Mouse (Mus musculus) hindbrain, embryonic 10.5 days (tissue): ENCODE results near the gene Ulk4. TPM values are rescaled to one million over a fixed set of nuclear protein-coding genes. Genes with fewer than 3 reads are reported as not detected.

Experiments used
- DNase-seq: peaks from one replicate; pipeline ENCODE4 v3.0.0-alpha.2; 2017; ENCODE audit warnings: low spot score
- H3K27ac ChIP-seq: fragments of 300-500 bp; sonication (generic); 2 replicates; pipeline ENCODE4 v1.5.1; 2016; ENCODE audit warnings: mild to moderate bottlenecking, moderate library complexity
- H3K27me3 ChIP-seq: fragments of 300-500 bp; sonication (generic); 2 replicates; pipeline ENCODE4 v1.6.1; 2016; ENCODE audit warnings: mild to moderate bottlenecking; ENCODE audit not compliant: poor library complexity, insufficient read depth, severe bottlenecking
- H3K36me3 ChIP-seq: fragments of 300-500 bp; sonication (generic); 2 replicates; pipeline ENCODE4 v1.6.1; 2016; ENCODE audit warnings: mild to moderate bottlenecking, moderate library complexity
- H3K4me1 ChIP-seq: fragments of 300-500 bp; sonication (generic); replicated peaks from 2 replicates; pipeline ENCODE4 v1.6.1; 2016; ENCODE audit warnings: mild to moderate bottlenecking
- H3K4me3 ChIP-seq: fragments of 300-500 bp; sonication (generic); 2 replicates; pipeline ENCODE4 v1.5.1; 2016; ENCODE audit warnings: mild to moderate bottlenecking, moderate library complexity
- H3K9me3 ChIP-seq: fragments of 300-500 bp; sonication (generic); 2 replicates; pipeline ENCODE4 v1.6.1; 2016; ENCODE audit warnings: mild to moderate bottlenecking, moderate library complexity
- WGBS: fragments of 180-500 bp; shearing (Covaris S2); methylation state at CpG from one replicate; pipeline ENCODE4 v1.1.7; 2016; 5-methylcytosine and 5-hydroxymethylcytosine counted together
- polyA plus RNA-seq: library from polyadenylated mRNA; unstranded; fragments of >200 nt; fragmentation: Nextera tagmentation; extraction: Ambion mirVana; gene quantifications from 2 replicates; pipeline ENCODE4 v1.2.1, GENCODE M21; 2016

The Ulk4 gene
- polyA plus RNA-seq, 1 experiment from 2014 or later: 123 TPM

DNA sequence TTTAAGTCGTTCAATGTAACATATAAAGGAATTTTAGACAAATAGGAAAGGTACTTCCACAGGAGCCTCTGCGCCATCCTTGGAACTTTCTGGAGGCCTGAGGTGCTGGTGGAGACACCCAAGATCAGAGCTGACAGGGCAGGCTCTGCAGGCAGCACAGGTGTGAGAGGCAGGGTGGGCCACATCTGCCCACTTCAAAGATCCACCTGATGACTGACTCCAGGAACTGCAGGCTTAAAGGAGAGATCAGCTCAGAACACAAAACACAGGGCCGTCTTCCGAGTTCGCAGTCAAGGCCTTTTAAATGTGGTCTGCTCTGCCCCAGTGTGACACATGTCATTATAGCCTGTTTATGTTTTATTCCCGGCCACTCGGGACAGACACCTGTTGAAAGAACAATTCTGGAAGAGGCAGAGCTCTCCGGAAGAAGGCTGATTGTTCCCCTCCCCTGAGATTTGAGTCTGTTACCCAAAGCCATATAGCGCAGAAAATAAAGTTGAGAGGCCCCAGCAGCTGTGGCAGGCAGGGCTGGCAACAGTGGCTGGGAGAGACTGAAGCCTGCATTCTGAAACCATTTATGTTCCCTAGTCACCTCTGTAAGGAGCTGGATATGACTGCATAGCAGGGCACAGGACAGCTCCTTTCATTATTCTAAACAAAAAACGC lies 205.4 kb downstream of the Ulk4 start:
- no peaks in the 10 kb centered on the region for H3K36me3 ChIP-seq
- WGBS: 74% methylated on average over 10 of the region's 10 CpGs
- peaks cover 38% of the 10 kb centered on the region for H3K4me1 ChIP-seq
- H3K27me3 ChIP-seq: no peaks in the 10 kb centered on the region
- DNase-seq: no peak
- H3K9me3 ChIP-seq: no peaks in the 10 kb centered on the region
- no peak overlapping the region for H3K4me3 ChIP-seq
- 0 out of 2 replicates have a peak overlapping the region, but pooled peaks have one; percentile 30 for H3K27ac ChIP-seq

DNA sequence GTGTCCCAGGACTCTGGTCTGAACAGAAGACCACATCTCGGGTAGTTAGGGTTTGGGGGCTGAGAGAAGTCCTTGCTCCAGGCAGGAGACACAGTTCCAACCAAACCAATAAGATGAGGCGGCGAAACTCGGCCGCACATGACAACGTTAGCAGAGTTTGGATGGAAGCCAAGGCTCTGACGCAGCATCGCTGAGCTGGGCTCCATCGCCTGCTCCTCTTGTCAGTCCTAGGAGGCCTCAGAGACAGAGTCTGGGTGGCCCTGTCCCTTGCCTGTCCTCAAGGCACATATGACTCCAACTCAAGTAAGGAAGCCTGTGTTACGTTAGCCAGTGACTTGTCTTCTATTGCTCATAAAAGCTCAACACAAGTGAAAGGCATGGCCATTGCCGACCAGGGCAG lies 205.9 kb downstream of the Ulk4 start:
- WGBS: 93% methylated on average over 11 of the region's 11 CpGs
- Histone ChIP-seq H3K27ac (no peak overlapping the region), H3K4me3 (no peak overlapping the region), H3K4me1 (peaks cover 33% of the 10 kb centered on the region), H3K27me3 (no peaks in the 10 kb centered on the region), H3K36me3 (no peaks in the 10 kb centered on the region), H3K9me3 (no peaks in the 10 kb centered on the region)
- no peak for DNase-seq

DNA sequence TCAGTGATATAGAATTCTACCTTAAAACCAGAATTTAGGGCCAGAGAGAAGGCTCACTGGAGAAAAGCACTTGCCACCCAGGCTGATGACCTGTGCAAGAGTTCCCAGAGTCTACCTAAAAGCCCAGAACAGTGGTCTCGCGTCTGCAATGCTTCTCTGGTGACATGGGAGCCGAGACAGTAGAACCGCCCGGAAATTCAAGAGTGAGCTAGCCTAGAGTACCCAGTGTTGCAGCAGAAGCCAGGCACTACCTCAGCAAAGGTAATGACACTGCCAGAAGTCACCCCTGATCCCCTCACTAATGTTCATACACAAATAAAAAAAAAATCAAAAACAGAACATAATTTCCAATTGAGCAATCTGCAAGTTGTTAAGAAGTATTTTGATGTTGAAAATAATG lies 208.9 kb downstream of the Ulk4 start:
- H3K27me3 ChIP-seq: no peaks in the 10 kb centered on the region
- DNase-seq: no peak
- H3K9me3 ChIP-seq: no peaks in the 10 kb centered on the region
- H3K27ac ChIP-seq: no peak overlapping the region
- no peak overlapping the region for H3K4me3 ChIP-seq
- peaks cover 19% of the 10 kb centered on the region for H3K4me1 ChIP-seq
- 87% methylated on average over 5 of the region's 5 CpGs for WGBS
- no peaks in the 10 kb centered on the region for H3K36me3 ChIP-seq

GRCm38 (mm10) chr9:121067043-121067442 lies 210.0 kb downstream of the Ulk4 start:
- H3K4me1 ChIP-seq: peaks cover 25% of the 10 kb centered on the region
- peak overlapping the region; percentile 16; the same call in 1 of the 2 replicates for H3K27ac ChIP-seq
- no peak overlapping the region for H3K4me3 ChIP-seq
- WGBS: 81% methylated on average over 10 of the region's 10 CpGs
- no peaks in the 10 kb centered on the region for H3K36me3 ChIP-seq
- no peaks in the 10 kb centered on the region for H3K9me3 ChIP-seq
- no peak for DNase-seq
- H3K27me3 ChIP-seq: no peaks in the 10 kb centered on the region

- DNase-seq: no peak
- WGBS: 82% methylated on average over 10 of the region's 10 CpGs
- peaks cover 31% of the 10 kb centered on the region for H3K4me1 ChIP-seq
These were observed 211.5 kb downstream of the Ulk4 start for GRCm38 (mm10) chr9:121065383-121065978.

DNA sequence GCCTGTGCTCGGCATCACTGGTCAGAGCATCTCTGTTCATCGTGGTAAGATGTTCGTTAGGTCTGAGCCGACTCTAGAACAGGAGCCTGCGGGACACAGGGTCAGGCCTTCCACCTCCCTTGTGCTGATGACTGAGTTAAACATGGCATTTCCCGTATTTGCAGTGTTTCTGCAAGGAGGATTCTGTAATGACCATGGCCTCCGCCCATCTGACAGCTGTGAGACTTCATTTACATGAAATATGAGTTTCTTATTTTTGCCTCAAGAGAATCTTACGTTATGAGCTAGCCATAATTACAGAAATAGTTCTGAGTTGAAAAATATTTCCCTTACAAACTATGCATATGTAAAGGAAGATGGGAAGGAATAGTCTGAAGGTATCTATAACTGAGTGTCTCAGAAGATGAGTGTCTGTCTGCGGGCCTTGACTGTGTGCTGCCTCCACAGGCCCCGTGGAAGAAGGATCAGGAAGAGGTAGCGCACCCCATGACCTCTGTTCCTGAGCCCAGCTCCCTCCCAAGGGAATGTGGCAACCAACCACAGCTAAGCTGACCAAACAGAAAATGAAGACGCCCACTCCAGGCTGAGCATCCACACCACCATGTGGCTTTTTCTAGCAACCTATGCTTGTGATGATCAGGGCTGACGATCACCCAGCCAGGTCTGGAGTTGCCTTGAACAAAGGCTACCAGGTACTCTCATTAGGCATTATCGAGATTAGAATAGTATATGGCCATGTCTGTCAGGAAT lies 212.2 kb downstream of the Ulk4 start:
- Histone ChIP-seq H3K27me3 (no peaks in the 10 kb centered on the region), H3K27ac (no peak overlapping the region), H3K4me1 (peaks cover 31% of the 10 kb centered on the region), H3K36me3 (no peaks in the 10 kb centered on the region), H3K9me3 (no peaks in the 10 kb centered on the region), H3K4me3 (no peak overlapping the region)
- WGBS: 84% methylated on average over 14 of the region's 14 CpGs
- no peak for DNase-seq

More at GRCm38 (mm10) chr9:121065383-121065978, 211.5 kb downstream of the Ulk4 start:
- Histone ChIP-seq H3K27me3 (no peaks in the 10 kb centered on the region), H3K4me3 (no peak overlapping the region), H3K27ac (no peak overlapping the region), H3K9me3 (no peaks in the 10 kb centered on the region), H3K36me3 (no peaks in the 10 kb centered on the region)

DNA sequence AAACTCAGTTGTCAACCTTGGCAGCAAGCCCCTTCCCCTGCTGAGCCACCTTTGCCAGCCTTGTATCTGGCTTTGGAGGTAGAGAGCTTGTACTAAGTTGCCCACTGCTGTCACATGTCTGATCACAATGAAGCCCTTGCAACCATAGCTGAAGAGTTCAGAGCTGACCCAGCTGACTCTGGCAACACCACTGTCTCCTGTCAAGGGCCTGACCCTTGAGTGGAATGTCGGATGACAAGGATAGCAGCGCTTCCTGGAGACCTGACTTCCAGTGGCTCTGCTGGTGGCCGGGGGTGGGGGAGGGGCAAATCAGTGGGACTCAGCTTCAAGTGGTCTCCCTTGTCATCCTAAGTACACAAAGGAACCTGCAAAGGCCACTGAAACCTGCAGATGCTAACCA lies 214.3 kb downstream of the Ulk4 start:
- Histone ChIP-seq H3K9me3 (no peaks in the 10 kb centered on the region), H3K36me3 (no peaks in the 10 kb centered on the region), H3K4me3 (no peak overlapping the region), H3K4me1 (peaks cover 39% of the 10 kb centered on the region), H3K27ac (peak overlapping the region; percentile 78), H3K27me3 (no peaks in the 10 kb centered on the region)
- 37% methylated on average over 3 of the region's 3 CpGs for WGBS
- DNase-seq: no peak

GRCm38 (mm10) chr9:121061820-121062623 lies 215.0 kb downstream of the Ulk4 start:
- 31% methylated on average over 12 of the region's 12 CpGs for WGBS
- no peak overlapping the region for H3K4me3 ChIP-seq
- peak overlapping the region; percentile 78 for H3K27ac ChIP-seq
- peaks cover 35% of the 10 kb centered on the region for H3K4me1 ChIP-seq
- no peaks in the 10 kb centered on the region for H3K36me3 ChIP-seq
- no peaks in the 10 kb centered on the region for H3K9me3 ChIP-seq
- no peaks in the 10 kb centered on the region for H3K27me3 ChIP-seq
- no peak for DNase-seq

GRCm38 (mm10) chr9:121060331-121060730 lies 216.7 kb downstream of the Ulk4 start:
- H3K9me3 ChIP-seq: no peaks in the 10 kb centered on the region
- H3K36me3 ChIP-seq: no peaks in the 10 kb centered on the region
- H3K4me3 ChIP-seq: no peak overlapping the region
- H3K27me3 ChIP-seq: no peaks in the 10 kb centered on the region
- H3K27ac ChIP-seq: no peak overlapping the region
- H3K4me1 ChIP-seq: peaks cover 33% of the 10 kb centered on the region
- 85% methylated on average over 8 of the region's 8 CpGs for WGBS
- DNase-seq: no peak

GRCm38 (mm10) chr9:121059286-121059685 lies 217.7 kb downstream of the Ulk4 start:
- DNase-seq: no peak
- H3K4me3 ChIP-seq: no peak overlapping the region
- peaks cover 30% of the 10 kb centered on the region for H3K4me1 ChIP-seq
- H3K36me3 ChIP-seq: no peaks in the 10 kb centered on the region
- no peak overlapping the region for H3K27ac ChIP-seq
- H3K27me3 ChIP-seq: no peaks in the 10 kb centered on the region
- 96% methylated on average over 3 of the region's 3 CpGs for WGBS
- no peaks in the 10 kb centered on the region for H3K9me3 ChIP-seq

DNA sequence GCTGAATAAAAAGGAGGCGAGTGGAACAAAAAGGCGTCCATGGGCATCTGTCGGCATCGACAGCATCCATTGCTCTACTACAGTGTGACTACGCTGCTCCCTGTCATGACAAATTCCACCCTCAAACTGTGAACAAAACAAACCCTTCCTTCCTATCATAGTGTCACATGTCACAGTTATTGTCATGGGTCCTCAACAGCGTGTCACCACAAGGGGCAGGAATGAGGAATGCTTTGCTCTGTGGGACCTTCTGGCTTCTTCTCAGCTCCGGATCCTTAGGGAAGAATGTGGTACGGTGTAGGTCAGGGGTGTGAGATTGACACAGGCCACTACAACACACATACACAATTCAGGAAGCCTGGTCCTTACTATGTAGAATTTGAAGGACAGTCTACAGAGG lies 218.5 kb downstream of the Ulk4 start:
- H3K27me3 ChIP-seq: no peaks in the 10 kb centered on the region
- WGBS: 79% methylated on average over 8 of the region's 8 CpGs
- no peak overlapping the region for H3K4me3 ChIP-seq
- no peaks in the 10 kb centered on the region for H3K9me3 ChIP-seq
- peak overlapping the region; percentile 50; the same call in 1 of the 2 replicates for H3K27ac ChIP-seq
- peaks cover 30% of the 10 kb centered on the region for H3K4me1 ChIP-seq
- H3K36me3 ChIP-seq: no peaks in the 10 kb centered on the region
- no peak for DNase-seq

- no peak for DNase-seq
These were observed 218.9 kb downstream of the Ulk4 start for GRCm38 (mm10) chr9:121058116-121058515.

More at GRCm38 (mm10) chr9:121058116-121058515, 218.9 kb downstream of the Ulk4 start:
- 84% methylated on average over 7 of the region's 7 CpGs for WGBS
- Histone ChIP-seq H3K4me3 (no peak overlapping the region), H3K27me3 (no peaks in the 10 kb centered on the region), H3K27ac (peak overlapping the region; percentile 50; the same call in 1 of the 2 replicates), H3K36me3 (no peaks in the 10 kb centered on the region), H3K4me1 (peaks cover 30% of the 10 kb centered on the region), H3K9me3 (no peaks in the 10 kb centered on the region)
